Mouse (Mus musculus) cortical plate, adult 2 months (tissue): ENCODE measurements at regions not wholly inside any gene's neighbourhood (a gene's known extent, or its start where the extent isn't known, plus 50 kb on each side); places are given as distances from the start of the nearest gene placed in this dataset.

Experiments
- CTCF ChIP-seq: fragments of 200-500 bp; IDR thresholded peaks from 2 replicates; pipeline ENCODE4 v1.5.1; 2011; ENCODE audit warnings: mild to moderate bottlenecking, control low read depth, low read length; ENCODE audit not compliant: insufficient read depth; ENCODE audit errors: extremely low read depth
- POLR2A ChIP-seq: fragments of 200-500 bp; IDR thresholded peaks from 2 replicates; pipeline ENCODE4 v1.6.1; 2011; ENCODE audit warnings: mild to moderate bottlenecking, low read length, control low read depth; ENCODE audit not compliant: insufficient read depth; ENCODE audit errors: extremely low read depth

GRCm38 (mm10) chr8:78110003-78110649 is 103.0 kb upstream of the Ttc29 start:
- no peak for TF ChIP-seq POLR2A
- no peak for TF ChIP-seq CTCF
